Mouse (Mus musculus) spleen, adult 2 months (tissue): Measurements from ENCODE around the gene Dolpp1. TPM values are rescaled to one million over a fixed set of nuclear protein-coding genes. Genes with fewer than 3 reads are reported as not detected.

Experiments used
- DNase-seq, 2 experiments: peaks; one replicate each; pipeline versions ENCODE4 v3.0.0 to v3.0.0-alpha.2; 2012 to 2021; ENCODE audit warnings: low spot score in 2 of 2, low read depth in 1 of 2
- H3K27ac ChIP-seq: fragments of 200-500 bp; 2 replicates; pipeline ENCODE4 v1.5.1; 2012; ENCODE audit warnings: low read length, inconsistent platforms; ENCODE audit not compliant: insufficient read depth
- H3K27me3 ChIP-seq: fragments of 200-500 bp; 2 replicates; pipeline ENCODE4 v1.6.1; 2012; ENCODE audit warnings: mild to moderate bottlenecking, moderate library complexity, low read length, inconsistent platforms; ENCODE audit not compliant: control insufficient read depth, insufficient read depth
- H3K36me3 ChIP-seq: fragments of 200-500 bp; 2 replicates; pipeline ENCODE4 v1.6.1; 2012; ENCODE audit warnings: mild to moderate bottlenecking, low read length, inconsistent platforms; ENCODE audit not compliant: control insufficient read depth, insufficient read depth
- H3K4me1 ChIP-seq: fragments of 200-500 bp; 2 replicates; pipeline ENCODE4 v1.6.1; 2011; ENCODE audit warnings: inconsistent platforms; ENCODE audit not compliant: control insufficient read depth, insufficient read depth, insufficient read length
- H3K4me3 ChIP-seq: fragments of 200-500 bp; 2 replicates; pipeline ENCODE4 v1.5.1; 2011; ENCODE audit warnings: mild to moderate bottlenecking, inconsistent platforms; ENCODE audit not compliant: insufficient read depth, insufficient read length; ENCODE audit errors: extremely low read depth
- CTCF ChIP-seq: fragments of 200-500 bp; IDR thresholded peaks from 2 replicates; pipeline ENCODE4 v1.5.1; 2011; ENCODE audit warnings: mild to moderate bottlenecking, inconsistent platforms; ENCODE audit not compliant: insufficient read depth, insufficient read length, insufficient replicate concordance; ENCODE audit errors: extremely low read depth
- POLR2A ChIP-seq: fragments of 200-500 bp; IDR thresholded peaks from 2 replicates; pipeline ENCODE4 v1.6.1; 2011; ENCODE audit warnings: low read depth, low read length, inconsistent platforms
- WGBS: fragments of 180-500 bp; shearing (Covaris S2); methylation state at CpG from one replicate; pipeline ENCODE4 v1.1.7; 2018; 5-methylcytosine and 5-hydroxymethylcytosine counted together
- polyA plus RNA-seq: library from polyadenylated mRNA; depleted of rRNA; stranded (reverse); fragments of >200 nt; gene quantifications from 2 replicates; pipeline ENCODE4 v1.2.3, GENCODE M21; 2012

Gene Dolpp1
- polyA plus RNA-seq, 1 experiment: 31.9 TPM

GRCm38 (mm10) chr2:30363773-30364650, 28.0 kb upstream of the Dolpp1 start, which contains the start of gene Miga2:
TSS of gene Miga2 (plus strand) at chr2:30364233.
- TF ChIP-seq POLR2A (no peak), CTCF (no peak)
- Histone ChIP-seq H3K4me1 (no peaks in the 10 kb centered on the region; the same call in 1 of the 2 replicates), H3K27me3 (no peaks in the 10 kb centered on the region), H3K27ac (peak within 1 kb of the TSS; percentile 10; the same call in 1 of the 2 replicates), H3K4me3 (peak within 1 kb of the TSS; percentile 74), H3K36me3 (peaks cover 4% of the 10 kb centered on the region)
- WGBS: under 1% methylated on average over 54 of the region's 54 CpGs
- DNase-seq: peak; percentile 94 to 98

DNA sequence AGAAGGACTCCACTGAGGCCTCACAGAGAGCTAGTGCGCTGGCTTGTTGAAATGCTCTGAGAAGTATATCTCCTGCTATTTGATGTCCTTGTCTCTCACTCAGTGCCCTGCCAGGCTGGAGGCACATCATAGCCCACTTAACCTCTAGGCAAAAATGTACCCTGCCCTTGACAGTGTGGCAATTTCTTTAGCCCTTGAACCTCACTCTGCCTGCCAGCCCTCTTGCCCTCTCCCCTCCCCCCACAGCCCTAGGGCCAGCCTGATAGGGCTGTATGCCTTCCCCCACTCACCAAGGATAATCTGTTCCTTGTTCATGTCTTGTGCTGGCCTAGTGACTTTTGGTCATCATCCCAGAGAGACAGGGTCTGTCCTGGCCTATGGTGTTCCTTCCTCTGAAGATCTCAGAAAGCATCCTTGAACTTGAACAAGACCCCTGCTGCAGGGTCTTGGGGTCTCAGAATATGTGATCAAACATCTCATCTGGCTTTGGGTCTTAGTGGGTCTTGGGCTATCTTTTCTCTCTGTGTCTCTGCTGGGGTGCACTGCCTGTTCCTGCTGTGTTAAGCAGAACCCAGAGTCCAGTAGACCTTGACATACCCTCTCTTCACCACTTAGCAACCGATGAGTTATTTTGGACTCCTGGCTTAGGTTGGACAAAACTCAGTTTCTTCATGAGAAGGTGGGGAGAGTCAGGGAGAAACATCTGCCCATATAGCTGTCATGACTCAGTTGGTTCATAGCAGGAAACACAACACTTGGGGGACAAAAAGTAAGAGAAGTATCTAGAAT, 26.6 kb upstream of the Dolpp1 start:
- Histone ChIP-seq H3K4me1 (no peaks in the 10 kb centered on the region; the same call in 1 of the 2 replicates), H3K27ac (no peak overlapping the region), H3K36me3 (peaks cover 10% of the 10 kb centered on the region), H3K27me3 (no peaks in the 10 kb centered on the region), H3K4me3 (no peak overlapping the region)
- WGBS: 87% methylated on average over 2 of the region's 2 CpGs
- DNase-seq: no peak
- no peak for TF ChIP-seq POLR2A
- no peak for TF ChIP-seq CTCF

DNA sequence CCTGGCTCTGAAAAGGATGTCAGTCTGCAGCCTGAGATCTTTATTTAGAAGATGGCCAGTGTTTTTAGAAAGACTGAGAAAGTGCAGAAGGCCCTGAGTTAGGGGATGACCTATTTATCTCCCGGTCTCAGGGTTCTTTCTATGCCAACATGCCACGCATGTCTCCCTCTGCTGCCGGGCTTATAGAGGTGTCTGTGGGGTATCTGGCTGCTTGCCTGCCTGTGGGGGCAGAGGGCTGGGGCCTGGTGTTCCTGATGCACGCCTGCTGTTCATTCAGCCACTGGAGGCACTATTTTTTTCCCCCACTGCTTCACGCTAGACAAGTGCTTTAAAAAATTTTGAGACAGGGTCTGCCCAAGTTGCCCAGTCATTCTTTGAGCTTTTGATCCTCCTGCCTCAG, 25.9 kb upstream of the Dolpp1 start:
- Histone ChIP-seq H3K4me1 (no peaks in the 10 kb centered on the region; the same call in 1 of the 2 replicates), H3K27ac (no peak overlapping the region), H3K27me3 (no peaks in the 10 kb centered on the region), H3K4me3 (no peak overlapping the region), H3K36me3 (peaks cover 11% of the 10 kb centered on the region)
- no peak for TF ChIP-seq POLR2A
- no peak for TF ChIP-seq CTCF
- WGBS: 52% methylated on average over 5 of the region's 5 CpGs
- DNase-seq: no peak

DNA sequence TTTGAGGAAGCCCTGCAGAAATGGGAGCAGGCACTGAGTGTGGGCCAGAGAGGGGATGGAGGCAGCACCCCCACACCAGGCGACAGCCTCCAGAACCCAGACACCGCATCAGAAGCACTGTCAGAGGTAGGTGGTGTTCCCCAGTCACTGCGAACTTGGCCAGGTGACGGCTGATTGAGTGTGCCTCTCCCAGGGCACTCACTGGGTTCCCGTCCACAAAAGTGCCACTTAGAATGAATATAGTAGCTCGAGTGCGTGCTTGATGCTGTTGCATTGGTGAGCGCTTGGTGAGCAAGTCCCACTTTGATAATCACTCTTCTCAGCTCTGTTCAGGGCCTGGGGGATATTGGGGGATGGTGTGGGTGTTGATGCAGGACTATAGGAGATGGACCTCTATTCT, 20.5 kb upstream of the Dolpp1 start:
- Histone ChIP-seq H3K4me1 (no peaks in the 10 kb centered on the region), H3K36me3 (peaks cover 20% of the 10 kb centered on the region), H3K4me3 (no peak overlapping the region), H3K27me3 (no peaks in the 10 kb centered on the region), H3K27ac (no peak overlapping the region)
- DNase-seq: no peak
- TF ChIP-seq POLR2A (no peak), CTCF (no peak)
- 98% methylated on average over 8 of the region's 8 CpGs for WGBS

DNA sequence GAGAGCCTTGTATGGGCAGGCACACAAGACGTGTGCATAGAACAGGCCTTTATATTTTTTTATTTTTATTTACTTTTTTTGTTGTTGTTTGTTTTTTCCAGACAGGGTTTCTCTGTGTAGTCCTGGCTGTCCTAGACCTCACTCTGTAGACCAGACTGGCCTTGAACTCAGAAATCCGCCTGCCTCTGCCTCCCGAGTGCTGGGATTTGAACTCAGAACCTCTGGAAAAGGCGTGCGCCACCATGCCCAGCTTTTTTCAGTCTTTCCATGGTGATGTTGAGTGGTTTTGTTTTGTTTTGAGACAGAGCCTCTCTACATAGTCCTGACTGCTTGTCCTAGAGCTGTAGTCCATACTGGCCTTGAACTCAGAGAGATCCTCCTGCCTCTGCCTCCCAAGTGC, 19.3 kb upstream of the Dolpp1 start:
- H3K4me3 ChIP-seq: no peak overlapping the region
- no peak for DNase-seq
- no peaks in the 10 kb centered on the region for H3K4me1 ChIP-seq
- WGBS: 95% methylated on average over 5 of the region's 5 CpGs
- no peaks in the 10 kb centered on the region for H3K27me3 ChIP-seq
- peaks cover 23% of the 10 kb centered on the region for H3K36me3 ChIP-seq
- TF ChIP-seq POLR2A (no peak), CTCF (no peak)
- no peak overlapping the region for H3K27ac ChIP-seq

DNA sequence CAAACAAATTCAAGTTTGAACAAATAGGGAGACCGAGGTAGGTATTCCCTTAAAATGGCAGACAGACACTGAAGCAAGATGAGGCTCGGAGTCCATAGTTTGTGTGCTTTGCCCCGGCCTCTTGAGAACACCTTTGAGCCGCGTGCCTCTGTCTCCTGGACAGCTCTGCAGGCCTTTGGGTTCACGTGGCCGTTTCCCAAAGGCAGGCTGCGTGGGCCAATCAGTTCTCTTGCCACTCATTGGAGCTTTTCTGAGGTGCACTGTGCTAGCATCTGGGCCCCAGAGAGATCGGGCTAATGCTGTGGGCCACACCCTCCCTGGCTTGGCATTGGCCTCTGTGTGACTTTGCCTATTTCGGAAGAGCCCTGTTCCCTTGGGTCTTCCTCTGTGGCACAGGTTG, 16.2 kb upstream of the Dolpp1 start:
- Histone ChIP-seq H3K4me1 (no peaks in the 10 kb centered on the region), H3K27ac (no peak overlapping the region), H3K27me3 (no peaks in the 10 kb centered on the region), H3K4me3 (no peak overlapping the region), H3K36me3 (peaks cover 14% of the 10 kb centered on the region)
- TF ChIP-seq CTCF: no peak
- 95% methylated on average over 10 of the region's 10 CpGs for WGBS
- DNase-seq: no peak
